Mouse (Mus musculus): ENCODE results near the gene Prss57.

- TF ChIP-seq CTCF (conservative IDR thresholded peaks at IDR 0.05; ENCODE audit: low read length) = no peak
- no peak for TF ChIP-seq POU5F1 (IDR thresholded peaks at IDR 0.05; ENCODE audit: borderline replicate concordance, low read length)
- TF ChIP-seq NANOG (IDR thresholded peaks at IDR 0.05; ENCODE audit: borderline replicate concordance, low read length) = no peak
These were observed 34.1 kb downstream of the Prss57 start for GRCm38 (mm10) chr10:79756660-79757059.
